Mouse (Mus musculus) v-Abl transformed pro-B cells (cell line): ENCODE results near the gene Zfyve28.

ENCODE experiments used
- in situ Hi-C, 2 experiments: fragments of 400-800 bp; cut with MboI; formaldehyde crosslinking; loops; one replicate each; pipeline ENCODE4 v1.15.1; 2025; ENCODE audit not compliant: unreplicated experiment in 2 of 2

Zfyve28 gene

DNA sequence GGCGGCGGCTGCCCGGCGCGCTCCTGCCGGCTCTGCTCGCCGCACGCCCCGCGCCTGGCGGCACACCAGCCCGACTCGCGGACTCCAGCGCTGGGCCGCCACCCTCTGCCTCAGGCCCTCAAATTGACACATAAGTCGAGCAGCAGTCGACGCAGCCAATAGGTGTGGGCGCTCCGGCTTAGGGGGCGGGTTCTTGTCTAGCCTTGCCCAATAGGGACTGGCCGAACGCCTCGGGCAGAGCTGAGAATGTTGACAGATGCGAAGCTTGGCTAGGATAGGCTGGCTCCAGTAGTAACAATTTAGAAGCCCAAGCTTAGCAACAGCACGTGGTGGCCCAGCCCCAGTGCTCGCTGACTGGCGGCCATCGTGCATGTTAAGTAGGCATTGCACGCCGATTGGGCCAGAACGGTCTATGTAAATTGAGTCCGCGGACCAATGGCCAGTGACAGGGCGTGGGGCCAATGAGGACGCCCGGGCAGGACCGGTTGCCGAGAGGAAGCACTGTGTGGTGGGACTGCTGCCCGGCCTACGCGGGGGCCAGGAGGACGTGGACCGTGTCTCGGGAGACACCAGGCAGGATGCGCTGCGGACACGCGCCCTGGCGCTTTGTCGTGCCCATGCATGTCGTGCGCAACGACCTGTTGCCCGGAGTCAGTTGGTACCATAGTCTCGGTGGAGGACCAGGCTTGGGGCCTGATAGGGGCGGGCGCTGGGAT is 100.5 kb downstream of the Zfyve28 start, which contains the start of gene Mxd4:
Gene Mxd4 (minus strand): TSS at position 120 of the 716 bp plus-strand sequence.
- in situ Hi-C loops, result loop anchor here in 1 of 2 experiments (25.0 kb wide), 1 partner anchor 1125 kb away; no protein-coding TSS in a partner anchor

DNA sequence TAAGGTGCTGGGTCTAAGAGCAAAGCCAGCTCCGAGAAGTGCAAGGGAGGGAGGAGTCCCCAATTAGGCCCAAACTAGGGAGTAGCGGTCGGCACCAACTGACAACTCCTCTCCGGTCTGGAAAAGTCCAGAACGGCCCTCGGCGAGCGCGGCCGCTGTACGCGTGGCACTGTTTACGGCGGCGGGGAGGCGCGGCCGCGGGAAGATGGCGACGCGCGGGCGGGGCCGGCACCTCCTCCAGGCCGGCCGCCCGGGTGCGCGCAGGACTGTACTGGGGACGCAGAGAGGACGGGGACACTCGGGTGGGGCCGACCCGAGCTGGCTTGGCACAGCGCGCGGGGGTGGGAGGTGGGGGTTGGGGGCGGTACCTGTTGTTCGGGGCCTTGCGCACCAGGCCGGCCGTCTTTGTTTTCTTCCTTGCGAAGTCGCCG is 101.3 kb downstream of the Zfyve28 start:
- in situ Hi-C loops, result loop anchor here in 1 of 2 experiments (25.0 kb wide), 1 partner anchor 1125 kb away; no protein-coding TSS in a partner anchor

DNA sequence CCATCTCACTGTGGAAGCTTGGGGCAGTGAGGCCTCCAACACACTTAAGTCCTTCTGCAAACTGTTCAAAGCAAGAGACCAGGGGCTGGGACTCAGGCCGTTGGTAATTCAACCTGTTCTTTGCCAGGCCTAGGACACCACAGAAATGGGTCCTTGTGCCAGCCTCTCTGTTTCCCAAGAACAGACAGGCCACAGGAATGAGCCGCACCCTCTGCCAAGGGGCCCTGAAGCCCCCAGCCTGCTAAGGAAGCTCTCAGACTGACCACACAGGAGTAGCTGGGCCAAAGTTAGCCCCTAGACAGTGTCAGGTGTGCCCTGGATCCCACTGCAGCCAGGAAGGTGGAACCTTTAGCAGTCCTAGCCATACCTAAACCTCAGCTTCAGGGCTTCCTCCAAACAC is 101.9 kb downstream of the Zfyve28 start:
- in situ Hi-C loops, result loop anchor here in 1 of 2 experiments (25.0 kb wide), 1 partner anchor 1126 kb away; no protein-coding TSS in a partner anchor

DNA sequence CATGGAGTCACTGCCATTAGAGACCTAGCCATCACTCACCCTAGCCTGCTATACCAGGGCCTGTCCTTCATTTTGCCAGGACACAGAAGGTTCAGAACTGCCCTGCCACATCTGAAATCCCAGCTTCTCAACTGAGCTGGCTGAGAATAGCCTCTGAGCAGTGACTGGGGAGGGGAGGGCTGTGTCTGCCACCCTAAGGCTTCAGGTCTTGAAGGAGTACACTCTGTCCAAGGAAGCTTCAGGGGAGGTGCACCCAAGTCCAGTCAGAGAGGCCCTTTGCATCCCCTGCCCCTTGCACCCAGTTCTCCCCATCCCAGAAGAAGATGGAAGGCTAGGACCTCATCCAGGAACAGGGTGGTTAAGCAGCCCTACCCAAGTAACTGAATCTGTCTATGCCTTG is 102.5 kb downstream of the Zfyve28 start:
- in situ Hi-C loops, result loop anchor here in 1 of 2 experiments (25.0 kb wide), 1 partner anchor 1127 kb away; no protein-coding TSS in a partner anchor

DNA sequence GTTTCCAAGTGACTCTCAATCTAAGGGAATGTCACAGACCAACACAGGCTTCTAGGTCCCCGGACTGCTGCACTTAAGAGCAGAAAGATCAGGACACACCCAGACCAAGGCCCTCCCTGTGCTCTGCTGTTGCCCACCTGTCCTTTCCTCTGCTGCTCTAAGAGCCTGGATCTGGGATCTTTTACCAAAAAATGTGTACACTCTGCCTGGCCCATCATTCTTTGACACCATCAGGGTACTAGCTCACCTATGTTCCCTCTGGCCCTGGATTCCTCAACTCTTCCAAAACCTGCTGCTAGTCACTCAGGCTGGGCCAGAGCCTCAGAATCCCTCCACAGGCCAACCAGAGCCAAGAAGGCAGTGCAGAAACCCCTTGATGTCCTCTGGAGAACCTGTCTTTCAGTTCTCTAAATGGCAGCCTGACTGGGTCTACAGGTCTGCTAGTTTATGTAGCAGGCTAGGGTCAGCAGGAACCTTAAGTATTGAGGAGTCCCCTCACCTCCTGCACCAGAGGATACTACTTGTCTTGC is 103.1 kb downstream of the Zfyve28 start:
- in situ Hi-C loops, result loop anchor here in 1 of 2 experiments (25.0 kb wide), 1 partner anchor 1127 kb away; no protein-coding TSS in a partner anchor

DNA sequence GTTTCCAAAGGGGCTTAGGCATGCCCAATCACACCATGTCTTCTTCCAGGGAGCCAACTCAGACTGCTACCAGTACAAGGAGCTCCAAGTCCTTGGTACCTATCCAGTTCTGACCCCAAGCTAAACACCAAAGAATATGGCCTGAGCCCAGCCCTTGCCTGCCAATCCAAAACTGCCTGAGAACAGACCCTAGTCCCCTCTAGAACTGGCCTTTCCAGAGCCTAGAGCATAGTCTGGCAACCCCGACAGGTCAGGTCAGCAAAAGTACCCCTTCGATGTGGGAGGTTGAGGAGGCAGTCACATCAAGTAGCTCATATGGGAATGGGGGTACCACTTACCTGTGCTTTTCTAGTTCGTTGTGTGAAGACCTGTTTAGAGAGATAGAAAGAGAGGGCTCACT is 104.3 kb downstream of the Zfyve28 start:
- in situ Hi-C loops, result loop anchor here in 1 of 2 experiments (25.0 kb wide), 1 partner anchor 1128 kb away; no protein-coding TSS in a partner anchor

DNA sequence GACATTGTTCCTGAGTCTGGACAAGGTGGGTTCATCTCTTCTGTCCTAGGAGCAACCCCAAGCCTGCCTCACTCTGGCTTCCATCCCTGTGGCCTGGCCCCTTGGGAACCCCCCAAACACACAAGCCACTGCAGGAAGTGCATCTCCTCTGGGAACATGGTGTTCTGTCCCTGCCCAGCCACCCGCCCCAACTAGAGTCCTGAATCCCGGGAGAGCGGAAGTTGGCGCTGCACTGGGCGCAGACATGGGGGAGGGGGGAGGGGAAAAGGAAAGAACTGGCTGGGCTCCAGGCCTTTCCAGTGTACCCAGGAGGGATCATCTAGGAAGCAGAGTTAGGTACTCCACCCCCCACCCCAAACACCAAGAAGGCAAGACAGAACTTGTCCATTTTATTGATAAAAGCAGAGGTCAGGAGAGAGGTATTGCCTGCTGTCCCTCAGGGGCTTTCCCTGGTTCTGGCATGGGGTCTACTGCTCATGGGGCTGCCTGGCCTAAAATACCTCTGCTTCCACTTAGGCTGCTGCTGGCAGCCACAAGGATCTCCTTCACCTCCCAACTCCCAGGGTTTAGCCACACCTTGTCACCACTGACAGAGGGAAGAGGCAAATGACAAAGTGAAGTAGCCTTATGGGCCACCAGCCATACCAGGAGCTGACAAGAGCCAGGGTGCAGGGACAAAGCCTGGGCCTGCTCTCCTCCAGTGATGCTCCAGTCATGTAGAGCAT is 104.9 kb downstream of the Zfyve28 start:
- in situ Hi-C loops, result loop anchor here in 1 of 2 experiments (25.0 kb wide), 1 partner anchor 1129 kb away; no protein-coding TSS in a partner anchor

DNA sequence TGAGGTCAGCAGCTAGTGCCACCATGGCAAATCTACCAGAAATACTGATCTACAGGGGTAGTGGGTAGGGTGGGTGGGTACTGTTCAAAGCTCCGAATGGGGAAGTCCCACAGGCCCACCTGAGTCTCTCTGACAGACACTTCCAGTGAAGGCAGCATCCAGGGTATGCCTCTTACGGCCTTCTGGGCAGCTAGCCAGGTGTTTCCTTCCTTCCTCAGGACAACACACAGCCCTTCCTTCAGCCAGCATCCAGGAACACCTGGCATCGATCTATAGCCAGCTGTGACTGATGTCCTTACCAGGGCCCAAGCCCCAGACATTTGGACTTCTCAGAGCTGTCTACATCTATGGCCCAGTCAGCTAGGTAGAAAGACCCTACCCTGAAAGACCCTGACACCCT is 105.8 kb downstream of the Zfyve28 start:
- in situ Hi-C loops, result loop anchor here in 1 of 2 experiments (25.0 kb wide), 1 partner anchor 1130 kb away; no protein-coding TSS in a partner anchor

DNA sequence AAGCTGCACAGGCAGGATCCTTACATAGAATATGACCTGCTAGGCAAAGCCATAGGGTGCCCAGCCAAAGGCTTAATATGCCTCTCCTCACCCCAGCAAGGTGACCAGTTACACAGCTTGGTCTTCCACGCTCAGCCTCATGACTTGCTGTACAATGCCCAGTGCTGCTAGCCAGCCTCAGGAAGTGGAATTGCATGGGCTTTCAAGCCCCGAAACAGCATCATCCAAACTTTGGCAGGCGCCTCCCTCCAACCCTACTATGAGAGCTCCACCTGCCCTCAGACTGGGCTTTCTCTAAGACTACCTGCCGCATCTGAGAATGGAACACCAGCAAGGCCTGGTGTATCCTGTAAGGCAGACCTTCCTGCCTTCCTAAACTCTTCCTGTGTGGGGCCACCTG is 110.4 kb downstream of the Zfyve28 start:
- in situ Hi-C loops, result loop anchor here in 1 of 2 experiments (25.0 kb wide), 1 partner anchor 1134 kb away; no protein-coding TSS in a partner anchor

DNA sequence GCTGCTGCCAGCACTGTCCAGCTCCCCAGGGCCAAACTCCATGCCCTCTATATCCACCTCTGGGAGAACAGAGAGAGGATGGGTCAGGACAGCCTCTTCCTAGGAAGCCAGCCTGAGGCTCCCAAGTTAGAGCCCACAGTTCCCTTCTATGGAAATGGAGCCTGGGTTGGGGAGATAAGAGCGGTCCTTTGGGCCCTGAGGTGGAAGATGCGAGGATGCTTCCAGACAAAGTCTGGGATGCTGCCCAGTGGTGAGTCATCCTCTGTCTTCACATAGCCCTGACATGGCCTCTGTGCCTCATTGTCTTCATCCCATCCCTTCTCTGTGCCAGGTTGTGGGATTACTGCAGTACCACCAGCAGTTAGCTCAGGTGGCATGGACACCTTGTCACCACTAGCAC is 111.2 kb downstream of the Zfyve28 start:
- in situ Hi-C loops, result loop anchor here in 1 of 2 experiments (25.0 kb wide), 1 partner anchor 1135 kb away; no protein-coding TSS in a partner anchor

DNA sequence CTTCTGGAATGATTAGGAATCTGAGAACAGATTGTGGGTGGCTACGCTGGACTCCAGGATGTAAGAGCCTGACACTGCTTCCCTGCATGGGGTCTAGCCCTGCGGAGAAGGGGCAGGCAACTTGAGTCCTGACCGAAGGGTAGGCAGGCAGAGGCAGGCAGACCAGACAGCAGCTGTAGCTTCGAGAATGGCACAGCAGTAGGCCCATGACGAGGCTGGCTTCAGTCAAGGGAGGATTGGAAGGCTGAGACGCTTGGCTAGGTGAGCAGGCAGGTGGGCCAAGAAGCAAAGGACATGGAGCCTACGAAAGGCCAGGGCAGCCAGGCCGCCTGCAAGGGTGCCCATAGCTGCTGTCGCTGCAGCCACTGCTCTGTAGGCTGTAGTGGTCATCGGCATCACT is 111.6 kb downstream of the Zfyve28 start:
- in situ Hi-C loops, result loop anchor here in 1 of 2 experiments (25.0 kb wide), 1 partner anchor 1136 kb away; no protein-coding TSS in a partner anchor

DNA sequence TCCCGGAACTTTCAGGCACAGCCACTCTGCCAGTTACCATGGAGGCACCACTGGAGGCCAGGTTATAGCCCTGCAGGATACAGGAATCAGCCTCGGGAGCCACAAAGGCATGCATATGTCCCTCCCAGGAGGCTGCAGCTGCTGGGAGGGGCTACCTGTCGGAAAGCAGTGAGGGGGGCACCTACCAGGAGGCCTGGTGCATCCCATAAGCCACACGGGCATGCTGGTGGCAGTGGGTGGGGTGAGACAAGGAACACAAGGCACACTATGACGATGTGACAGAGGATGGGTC is 112.9 kb downstream of the Zfyve28 start:
- in situ Hi-C loops, result loop anchor here in 1 of 2 experiments (25.0 kb wide), 1 partner anchor 1137 kb away; no protein-coding TSS in a partner anchor

DNA sequence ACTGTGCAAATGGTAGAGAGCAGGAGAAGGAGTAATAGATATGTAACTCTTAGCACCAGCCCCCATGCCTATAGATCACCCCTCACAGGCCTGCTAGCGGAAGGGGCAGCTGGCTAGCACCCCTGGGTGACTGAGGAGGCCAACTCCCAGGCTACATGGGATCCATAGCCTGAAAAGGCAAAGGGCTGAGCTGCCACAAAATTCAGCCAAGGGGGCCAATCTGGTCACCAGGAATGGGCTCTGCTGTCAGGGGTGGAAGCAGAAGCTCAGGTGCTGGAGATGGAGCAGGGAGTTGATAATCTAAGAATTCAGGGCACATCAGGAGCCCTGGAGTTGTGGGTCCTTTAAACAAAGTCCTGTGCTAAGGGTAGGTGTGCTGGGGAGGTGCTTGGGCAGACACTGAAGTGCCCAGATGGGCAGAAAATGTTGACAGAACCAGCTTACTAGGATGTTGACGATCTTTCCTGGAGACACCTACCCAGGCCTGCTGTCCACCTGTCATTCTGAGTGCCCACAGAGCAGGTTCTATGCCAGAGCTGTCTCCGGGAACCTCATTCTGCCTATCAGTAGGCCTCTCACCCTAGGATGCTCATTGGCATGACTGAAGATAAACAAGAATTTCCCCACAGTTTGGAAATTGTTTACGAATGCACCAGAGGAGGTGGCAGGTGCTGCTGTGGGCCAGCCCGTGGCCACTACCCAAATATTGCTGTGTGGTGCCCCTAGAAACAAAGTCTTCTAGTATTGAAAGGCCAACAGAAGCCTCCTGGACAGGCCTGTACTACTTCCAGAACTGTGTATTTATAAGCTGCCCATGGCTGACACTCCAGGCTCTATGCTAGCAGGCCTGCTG is 113.5 kb downstream of the Zfyve28 start:
- in situ Hi-C loops, result loop anchor here in 1 of 2 experiments (25.0 kb wide), 1 partner anchor 1138 kb away; no protein-coding TSS in a partner anchor

DNA sequence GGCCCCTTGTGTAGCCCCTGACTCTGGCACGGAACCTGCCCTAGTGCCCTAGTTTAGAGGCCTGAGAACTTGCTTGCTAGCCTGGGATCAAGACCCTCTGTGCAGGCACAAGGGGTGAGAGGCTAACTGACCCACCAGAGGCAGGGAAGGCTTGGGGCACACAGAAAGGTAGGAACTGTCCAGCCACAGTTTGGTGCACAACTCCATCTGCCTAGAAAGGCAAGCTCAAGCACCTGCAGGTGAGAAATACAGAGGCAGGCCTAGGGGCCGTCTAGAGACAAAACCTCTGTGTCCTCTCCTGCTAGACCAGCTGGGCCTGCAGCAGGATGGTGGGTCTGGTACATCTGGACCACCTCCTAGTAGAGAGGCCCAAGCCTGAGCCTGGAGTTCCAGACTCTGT is 114.2 kb downstream of the Zfyve28 start:
- in situ Hi-C loops, result no loop called here

DNA sequence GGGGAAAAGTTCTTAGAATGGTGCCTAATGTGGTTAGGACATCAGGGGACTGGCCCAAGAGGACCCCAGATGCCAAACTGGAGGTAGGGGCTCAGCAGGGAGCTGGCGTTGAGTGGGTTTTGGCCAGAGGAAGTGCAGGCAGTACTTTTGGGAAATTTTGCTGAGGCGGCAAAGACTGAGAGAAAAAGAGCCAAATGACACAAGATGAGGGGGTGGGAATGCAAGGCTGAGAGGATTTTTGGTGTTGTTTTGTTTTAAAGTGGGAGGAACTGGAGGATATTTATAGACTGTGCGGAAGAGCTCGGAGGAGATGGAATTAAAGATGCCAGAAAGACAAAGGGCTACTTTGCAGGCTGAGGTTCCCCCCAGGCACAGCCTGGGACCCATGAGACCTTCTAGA is 117.5 kb downstream of the Zfyve28 start:
- in situ Hi-C loops, result no loop called here

DNA sequence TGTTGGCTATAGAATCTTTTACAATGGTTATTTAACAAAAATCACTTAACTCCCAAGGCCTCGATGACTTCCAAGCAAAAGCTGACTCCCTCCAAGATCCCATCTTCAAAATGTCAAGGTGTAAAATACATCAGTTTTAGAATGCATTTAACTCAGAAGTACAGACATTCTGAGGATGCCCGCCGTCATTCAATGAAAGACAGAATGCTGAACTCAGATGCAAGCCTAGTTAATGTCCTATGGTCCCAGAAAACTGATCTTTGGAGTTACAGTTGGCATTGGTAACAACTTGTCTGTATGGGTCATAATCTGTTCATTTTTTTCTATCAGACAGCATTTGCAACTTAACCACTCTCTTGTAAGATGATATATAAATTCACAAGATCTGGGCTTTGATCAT is 118.3 kb downstream of the Zfyve28 start:
- in situ Hi-C loops, result no loop called here

DNA sequence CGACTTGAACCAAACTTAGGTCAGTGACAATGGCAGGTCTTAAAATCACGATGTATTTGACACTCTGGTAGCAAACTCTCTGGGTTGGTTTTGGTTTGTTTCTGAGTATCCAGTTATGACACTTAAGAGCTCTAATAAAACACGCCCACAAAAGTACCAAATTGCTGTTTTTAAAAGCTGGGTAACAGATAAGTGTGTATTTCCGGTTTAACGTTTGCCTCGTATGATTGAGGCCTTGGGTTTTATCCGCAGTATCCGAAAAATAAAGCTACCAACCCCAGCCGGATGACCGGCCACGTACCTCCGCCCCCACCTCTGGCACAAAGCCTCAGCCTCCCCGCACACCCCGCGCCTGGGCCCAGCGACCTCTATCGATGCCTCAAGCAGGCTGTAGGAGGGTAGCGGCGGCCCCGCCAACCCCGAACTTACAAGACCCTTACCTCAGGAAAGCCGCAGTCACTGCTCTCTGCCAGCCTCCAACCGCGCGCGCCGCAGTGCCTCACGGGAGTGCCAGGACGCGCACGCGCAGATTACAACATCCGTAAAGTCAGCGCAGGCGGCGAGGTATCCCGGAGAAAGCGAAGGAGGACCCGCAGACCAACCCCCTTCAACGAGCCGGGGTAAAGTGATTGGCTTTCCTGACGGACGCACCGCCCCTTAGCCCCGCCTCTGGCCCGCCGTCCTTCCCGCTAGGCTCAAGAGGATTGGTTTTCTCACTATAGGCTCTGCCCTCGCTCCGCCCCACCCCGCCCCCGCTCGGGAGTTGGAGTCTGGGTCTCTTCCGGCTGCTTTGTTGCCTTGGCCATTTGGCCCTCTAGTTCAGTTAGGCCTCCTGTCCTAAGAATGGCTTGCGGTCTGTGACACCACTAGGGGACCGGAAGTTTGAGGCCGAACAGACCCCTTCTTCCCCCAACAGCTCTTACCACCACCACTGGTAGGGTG is 119.0 kb downstream of the Zfyve28 start, which contains the start of the genes Poln and Haus3:
Gene Poln (minus strand): TSS at position 499 of the 942 bp plus-strand sequence.
Gene Haus3 (minus strand): TSS at position 578 of the 942 bp plus-strand sequence.
- in situ Hi-C loops, result no loop called here

DNA sequence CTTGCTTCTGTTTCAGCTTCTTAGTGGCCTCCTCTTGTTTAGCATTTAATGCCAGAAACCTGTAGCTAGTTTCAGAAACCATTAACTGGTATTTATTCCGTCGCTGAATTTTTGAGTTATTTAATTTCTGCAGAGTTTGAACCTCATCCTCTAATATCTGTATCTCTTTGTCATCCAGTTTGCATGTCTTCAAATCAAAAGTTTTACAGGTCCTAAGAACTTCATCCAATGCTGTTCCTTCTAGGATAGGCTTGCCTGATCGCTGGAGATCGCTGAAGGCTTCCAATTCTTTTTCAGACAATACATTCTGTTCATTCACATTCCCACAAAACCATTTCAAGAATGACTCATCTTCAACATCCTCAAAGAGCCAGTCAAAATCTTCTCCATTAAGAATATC is 120.4 kb downstream of the Zfyve28 start:
- in situ Hi-C loops, result no loop called here

DNA sequence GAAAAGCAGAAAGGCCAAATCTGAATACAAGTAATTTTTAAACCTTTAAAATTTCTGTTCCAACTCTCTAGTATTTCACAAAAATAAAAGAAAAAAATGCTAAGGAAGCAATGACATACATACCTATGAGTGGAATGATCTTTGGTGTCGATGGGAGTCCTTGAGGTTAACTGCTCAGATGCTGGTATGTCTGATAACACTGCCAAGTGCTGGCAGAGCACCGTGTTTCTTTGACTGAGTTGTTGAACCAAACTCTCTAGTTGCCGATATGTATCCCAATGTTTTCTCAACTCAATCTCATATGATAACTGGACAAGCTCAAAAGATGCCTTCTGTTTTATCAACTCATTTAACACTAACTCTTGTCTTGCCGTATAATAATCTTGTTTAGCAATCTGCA is 122.5 kb downstream of the Zfyve28 start:
- in situ Hi-C loops, result no loop called here
